Mouse (Mus musculus) T-helper 1 cell (primary cell): ENCODE measurements at regions not wholly inside any gene's neighbourhood (a gene's known extent, or its start where the extent isn't known, plus 50 kb on each side); places are given as distances from the start of the nearest gene placed in this dataset.

Experiments used
- in situ Hi-C: fragments of 300-600 bp; cut with MboI, MseI; formaldehyde crosslinking; loops from one replicate; pipeline ENCODE4 v1.15.1; 2025; ENCODE audit warnings: high pct_unique_total_duplicates

GRCm38 (mm10) chr6:67152845-67153468, 85.0 kb upstream of the Serbp1 start:
- in situ Hi-C loops: no loop called here

GRCm38 (mm10) chr6:67151515-67151914, 86.5 kb upstream of the Serbp1 start:
- in situ Hi-C loops: no loop called here

- in situ Hi-C loops: loop anchor here (10.0 to 25.0 kb wide), 2 partner anchors 115 to 612 kb away; partner anchors contain the start of genes Gadd45a and Mad2l1
Measured at GRCm38 (mm10) chr6:67149425-67149824, 88.6 kb upstream of the Serbp1 start.

GRCm38 (mm10) chr6:67146708-67147107, 91.3 kb upstream of the Serbp1 start:
- in situ Hi-C loops: loop anchor here (10.0 to 25.0 kb wide), 2 partner anchors 112 to 609 kb away; partner anchors contain the start of genes Gadd45a and Mad2l1

GRCm38 (mm10) chr6:67145969-67146368, 92.0 kb upstream of the Serbp1 start:
- in situ Hi-C loops: loop anchor here (10.0 to 25.0 kb wide), 2 partner anchors 111 to 609 kb away; partner anchors contain the start of genes Gadd45a and Mad2l1

- in situ Hi-C loops: loop anchor here (10.0 to 25.0 kb wide), 2 partner anchors 110 to 608 kb away; partner anchors contain the start of genes Gadd45a and Mad2l1
Measured at GRCm38 (mm10) chr6:67144946-67145716, 92.8 kb upstream of the Serbp1 start.

GRCm38 (mm10) chr6:67142179-67142578, 95.8 kb upstream of the Serbp1 start:
- in situ Hi-C loops: loop anchor here (10.0 to 25.0 kb wide), 2 partner anchors 107 to 605 kb away; partner anchors contain the start of genes Gadd45a and Mad2l1

GRCm38 (mm10) chr6:67140645-67141250, 97.2 kb upstream of the Serbp1 start:
- in situ Hi-C loops: loop anchor here (10.0 to 25.0 kb wide), 2 partner anchors 106 to 603 kb away; partner anchors contain the start of genes Gadd45a and Mad2l1

- in situ Hi-C loops: loop anchor here (10.0 to 25.0 kb wide), 2 partner anchors 174 to 602 kb away; partner anchors contain the start of gene Mad2l1
Measured at GRCm38 (mm10) chr6:67139012-67139375, 99.0 kb upstream of the Serbp1 start.

GRCm38 (mm10) chr6:67138302-67139011, 99.5 kb upstream of the Serbp1 start:
- in situ Hi-C loops: loop anchor here (10.0 to 25.0 kb wide), 2 partner anchors 174 to 601 kb away; partner anchors contain the start of gene Mad2l1

- in situ Hi-C loops: loop anchor here (10.0 to 25.0 kb wide), 2 partner anchors 173 to 600 kb away; partner anchors contain the start of gene Mad2l1
Measured at GRCm38 (mm10) chr6:67137482-67137881, 100.2 kb upstream of the Gadd45a start.

GRCm38 (mm10) chr6:67134915-67135314, 97.7 kb upstream of the Gadd45a start:
- in situ Hi-C loops: loop anchor here (10.0 to 25.0 kb wide), 2 partner anchors 170 to 598 kb away; partner anchors contain the start of gene Mad2l1

- in situ Hi-C loops: loop anchor here (10.0 to 25.0 kb wide), 2 partner anchors 166 to 593 kb away; partner anchors contain the start of gene Mad2l1
Measured at GRCm38 (mm10) chr6:67130540-67131301, 93.5 kb upstream of the Gadd45a start.

- in situ Hi-C loops: loop anchor here (10.0 to 25.0 kb wide), 2 partner anchors 165 to 592 kb away; partner anchors contain the start of gene Mad2l1
Measured at GRCm38 (mm10) chr6:67129626-67130025, 92.4 kb upstream of the Gadd45a start.

- in situ Hi-C loops: loop anchor here (25.0 kb wide), 1 partner anchor 591 kb away; the partner anchor contains the start of gene Mad2l1
Measured at GRCm38 (mm10) chr6:67128503-67129463, 91.5 kb upstream of the Gadd45a start.

- in situ Hi-C loops: loop anchor here (25.0 kb wide), 1 partner anchor 590 kb away; the partner anchor contains the start of gene Mad2l1
Measured at GRCm38 (mm10) chr6:67127727-67128126, 90.5 kb upstream of the Gadd45a start.

GRCm38 (mm10) chr6:67125715-67126312, 88.6 kb upstream of the Gadd45a start:
- in situ Hi-C loops: loop anchor here (25.0 kb wide), 1 partner anchor 589 kb away; the partner anchor contains the start of gene Mad2l1

GRCm38 (mm10) chr6:67124089-67124488, 86.8 kb upstream of the Gadd45a start:
- in situ Hi-C loops: no loop called here
